Mouse (Mus musculus): ENCODE measurements around the gene Omt2b. TPM values are rescaled to one million over a fixed set of nuclear protein-coding genes. Genes with fewer than 3 reads are reported as not detected.

Omt2b gene
- total RNA-seq, 2 experiments from 2014 or later = not detected

GRCm38 (mm10) chr9:78378113-78378785 is 50.9 kb downstream of the Omt2b start, which contains the start of gene Ooep:
TSS of gene Ooep (minus strand) at chr9:78378725.
- no peak for ATAC-seq (ENCODE audit: poor library complexity, severe bottlenecking)

Other genes starting within 250 kb of the Omt2b start
- 40.3 and 50.5 TPM in 2 replicates for gene Fbxo9, start 218.5 kb upstream of the Omt2b start, total RNA-seq (2015)
- gene Fbxo9, start 218.5 kb upstream of the Omt2b start, total RNA-seq (2017) = 43.8 and 49.2 TPM in 2 replicates
- gene Ick, start 218.4 kb upstream of the Omt2b start, total RNA-seq (2015) = 3.4 and 6.2 TPM in 2 replicates
- 2.5 and 8.0 TPM in 2 replicates for gene Ick, start 218.4 kb upstream of the Omt2b start, total RNA-seq (2017)
- 0.27 TPM in 1 of 2 replicates, not detected in the other for gene Gsta4, start 144.8 kb upstream of the Omt2b start, total RNA-seq (2015)
- gene Gsta4, start 144.8 kb upstream of the Omt2b start, total RNA-seq (2017) = not detected in 2 replicates
- not detected in 2 replicates for gene Gsta1, start 96.9 kb upstream of the Omt2b start, total RNA-seq (2015)
- gene Gsta1, start 96.9 kb upstream of the Omt2b start, total RNA-seq (2017) = not detected in 2 replicates
- not detected in 2 replicates for gene Gm3776, start 70.5 kb upstream of the Omt2b start, total RNA-seq (2015)
- not detected in 2 replicates for gene Gm3776, start 70.5 kb upstream of the Omt2b start, total RNA-seq (2017)
- not detected in 2 replicates for gene Gm10639, start 37.7 kb upstream of the Omt2b start, total RNA-seq (2015)
- gene Gm10639, start 37.7 kb upstream of the Omt2b start, total RNA-seq (2017) = not detected in 2 replicates
- not detected in 2 replicates for gene Omt2a, start 12.8 kb upstream of the Omt2b start, total RNA-seq (2015)
- not detected in 2 replicates for gene Omt2a, start 12.8 kb upstream of the Omt2b start, total RNA-seq (2017)
- not detected in 2 replicates for gene Gsta2, start 28.2 kb downstream of the Omt2b start, total RNA-seq (2015)
- not detected in 2 replicates for gene Gsta2, start 28.2 kb downstream of the Omt2b start, total RNA-seq (2017)
- not detected in 2 replicates for gene Dppa5a, start 40.6 kb downstream of the Omt2b start, total RNA-seq (2015)
- not detected in 2 replicates for gene Dppa5a, start 40.6 kb downstream of the Omt2b start, total RNA-seq (2017)
- gene Ooep, start 51.1 kb downstream of the Omt2b start, total RNA-seq (2015) = not detected in 2 replicates
- gene Ooep, start 51.1 kb downstream of the Omt2b start, total RNA-seq (2017) = not detected in 2 replicates
- gene Ddx43, start 68.2 kb downstream of the Omt2b start, total RNA-seq (2015) = 0.39 TPM in 1 of 2 replicates, not detected in the other
- 0.08 TPM in 1 of 2 replicates, not detected in the other for gene Ddx43, start 68.2 kb downstream of the Omt2b start, total RNA-seq (2017)
- gene Cgas, start 115.6 kb downstream of the Omt2b start, total RNA-seq (2015) = 18.4 and 21.4 TPM in 2 replicates
- gene Cgas, start 115.6 kb downstream of the Omt2b start, total RNA-seq (2017) = 12.1 and 14.5 TPM in 2 replicates
- gene Mto1, start 120.6 kb downstream of the Omt2b start, total RNA-seq (2015) = 21.1 and 22.3 TPM in 2 replicates
- gene Mto1, start 120.6 kb downstream of the Omt2b start, total RNA-seq (2017) = 26.4 and 28.9 TPM in 2 replicates
- not detected in 2 replicates for gene Gm17324, start 121.2 kb downstream of the Omt2b start, total RNA-seq (2015)
- not detected in 2 replicates for gene Gm17324, start 121.2 kb downstream of the Omt2b start, total RNA-seq (2017)
- 11,658 and 12,645 TPM in 2 replicates for gene Eef1a1, start 161.6 kb downstream of the Omt2b start, total RNA-seq (2015)
- gene Eef1a1, start 161.6 kb downstream of the Omt2b start, total RNA-seq (2017) = 9,740 and 9,937 TPM in 2 replicates